Mouse (Mus musculus): ENCODE results near the gene Cyp26b1.

DNA sequence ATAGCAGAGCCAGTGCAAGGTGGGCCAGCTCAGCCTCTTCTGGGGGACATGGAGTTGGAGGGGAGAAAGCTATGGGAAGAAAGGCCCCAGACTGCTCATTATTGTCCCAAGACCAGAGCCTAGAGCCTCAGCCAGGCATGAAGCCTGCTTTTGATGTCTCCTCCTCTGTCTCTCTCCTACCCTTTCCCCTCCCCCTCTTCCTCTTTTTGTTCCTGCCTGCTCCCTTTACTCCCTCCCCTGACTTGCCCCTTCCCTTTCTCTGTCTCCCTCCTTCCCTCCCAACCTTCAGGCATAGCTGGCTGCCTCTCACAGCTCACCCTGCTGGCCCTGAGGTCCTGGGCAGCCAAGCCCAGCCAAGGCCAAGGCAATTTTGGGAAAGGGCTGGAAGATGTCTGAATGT is 24.1 kb downstream of the Cyp26b1 start:
- TF ChIP-seq CTCF (IDR thresholded peaks at IDR 0.05; ENCODE audit: insufficient read depth, low read length) = no peak
- TF ChIP-seq POLR2A (IDR thresholded peaks at IDR 0.05; ENCODE audit: borderline replicate concordance, extremely low read depth, low read depth, low read length) = no peak

All from lung, adult 2 months (tissue).